Mouse (Mus musculus): ENCODE measurements around the gene Gmnc. TPM values are rescaled to one million over a fixed set of nuclear protein-coding genes. Genes with fewer than 3 reads are reported as not detected.
A peak's percentile ranks its signal among the peaks of the same experiment; 100 is the strongest.

Gmnc gene
- total and polyA plus RNA-seq, 3 experiments: not detected

DNA sequence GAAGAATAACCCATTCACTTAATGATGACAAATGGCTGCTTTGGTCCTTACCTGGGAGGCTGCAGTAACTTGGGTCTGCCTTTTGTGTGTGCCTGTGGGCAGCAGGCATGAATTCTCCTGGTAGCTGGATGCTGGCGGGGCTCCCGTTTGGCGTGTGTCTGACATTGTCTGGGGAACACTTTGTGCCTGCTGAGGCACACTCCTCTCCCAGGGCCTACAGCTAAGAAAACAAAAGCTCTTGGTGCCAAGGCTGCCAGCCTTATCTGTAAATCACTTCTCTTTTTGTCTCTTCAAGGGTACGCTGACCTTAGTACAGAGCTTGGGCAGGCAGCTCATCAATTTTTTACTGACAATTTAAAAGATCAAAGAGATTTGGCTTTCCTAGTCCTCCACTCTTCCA is 90.0 kb downstream of the Gmnc start:
- Histone ChIP-seq H3K27ac (ENCODE audit: insufficient read depth, low read depth) (no peak overlapping the region), H3K4me3 (replicated peaks in 1 of 3; ENCODE audit: low read depth in 2 of 3, low read length in 2 of 3, poor library complexity in 1 of 3) (no peak overlapping the region), H3K27me3 (replicated peaks) (no peaks in the 10 kb centered on the region), H3K79me2 (replicated peaks; ENCODE audit: control insufficient read depth, extremely low read depth, insufficient read depth, poor library complexity, severe bottlenecking) (no peaks in the 10 kb centered on the region; the same call in 1 of the 2 replicates), H3K4me1 (ENCODE audit: control insufficient read depth in 1 of 2, insufficient read depth in 2 of 2) (no peaks in the 10 kb centered on the region), H3K36me3 (replicated peaks in 1 of 2; ENCODE audit: control insufficient read depth in 1 of 2, insufficient read depth in 1 of 2, low read length in 1 of 2) (no peaks in the 10 kb centered on the region), H3K9ac (ENCODE audit: insufficient read depth, low read depth) (no peak overlapping the region), H3K4me2 (ENCODE audit: insufficient read depth, low read depth, poor library complexity, severe bottlenecking) (no peak overlapping the region), H3K9me3 (replicated peaks; ENCODE audit: low read length) (no peaks in the 10 kb centered on the region)
- no peak for DNase-seq (ENCODE audit: extremely low read depth)
- dilution Hi-C loops (cut with MboI; ENCODE audit: extremely low pct_ligation_motif_present, extremely low pct_unique_long_range_greater_than_20kb, low sequenced_read_pairs) (no loop called here), in situ Hi-C loops (cut with MboI; ENCODE audit: low pct_ligation_motif_present, low pct_unique_long_range_greater_than_20kb, low sequenced_read_pairs) (no loop called here)
- TF ChIP-seq MAX (IDR thresholded peaks at IDR 0.05; ENCODE audit: low read length): no peak
- TF ChIP-seq ZMIZ1 (IDR thresholded peaks at IDR 0.05; ENCODE audit: low read depth, low read length): no peak
- no peak for TF ChIP-seq ZC3H11A (IDR thresholded peaks at IDR 0.05; ENCODE audit: low read depth, low read length)
- TF ChIP-seq ZKSCAN1 (IDR thresholded peaks at IDR 0.05; ENCODE audit: borderline replicate concordance, low read depth, low read length): no peak

DNA sequence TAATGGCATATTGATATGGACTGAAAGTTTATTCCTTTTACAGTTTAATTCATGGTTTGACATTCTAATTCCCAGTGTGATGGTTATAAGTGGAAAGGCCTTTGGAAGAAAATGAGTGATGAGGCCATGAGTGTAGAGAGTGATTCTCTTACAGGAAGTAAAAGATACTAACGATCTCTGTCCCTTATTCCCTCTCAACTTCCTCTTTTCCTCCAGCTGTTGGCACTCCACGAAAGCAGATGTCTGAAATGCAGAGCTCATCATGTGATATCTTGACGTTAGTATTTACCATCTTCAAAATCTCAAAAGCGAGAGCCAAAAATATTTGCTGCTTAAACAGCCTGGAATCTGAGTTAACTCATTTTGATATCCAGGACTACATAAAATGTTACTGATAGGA is 105.1 kb downstream of the Gmnc start:
- Histone ChIP-seq H3K4me3 (replicated peaks in 1 of 3; ENCODE audit: low read depth in 2 of 3, low read length in 2 of 3, poor library complexity in 1 of 3) (no peak overlapping the region), H3K27ac (ENCODE audit: insufficient read depth, low read depth) (no peak overlapping the region), H3K9me3 (replicated peaks; ENCODE audit: low read length) (no peaks in the 10 kb centered on the region), H3K79me2 (replicated peaks; ENCODE audit: control insufficient read depth, extremely low read depth, insufficient read depth, poor library complexity, severe bottlenecking) (no peaks in the 10 kb centered on the region), H3K4me2 (ENCODE audit: insufficient read depth, low read depth, poor library complexity, severe bottlenecking) (no peak overlapping the region), H3K27me3 (replicated peaks) (no peaks in the 10 kb centered on the region), H3K4me1 (ENCODE audit: control insufficient read depth in 1 of 2, insufficient read depth in 2 of 2) (peaks cover 0 to 28% of the 10 kb centered on the region in 2 experiments; a peak in 2 of 4 replicates), H3K36me3 (replicated peaks in 1 of 2; ENCODE audit: control insufficient read depth in 1 of 2, insufficient read depth in 1 of 2, low read length in 1 of 2) (no peaks in the 10 kb centered on the region), H3K9ac (ENCODE audit: insufficient read depth, low read depth) (no peak overlapping the region)
- in situ Hi-C loops (cut with MboI; ENCODE audit: low pct_ligation_motif_present, low pct_unique_long_range_greater_than_20kb, low sequenced_read_pairs): no loop called here
- peak; percentile 64 for DNase-seq (ENCODE audit: extremely low read depth)
- dilution Hi-C loops (cut with MboI; ENCODE audit: extremely low pct_ligation_motif_present, extremely low pct_unique_long_range_greater_than_20kb, low sequenced_read_pairs): no loop called here
- no peak for TF ChIP-seq MYC (IDR thresholded peaks at IDR 0.05; ENCODE audit: low read depth, low read length)
- peak; percentile 31 for TF ChIP-seq ETS1 (conservative IDR thresholded peaks at IDR 0.05; ENCODE audit: low read depth, low read length)

GRCm38 (mm10) chr16:26876885-26877284 is 114.6 kb downstream of the Gmnc start:
- DNase-seq (ENCODE audit: extremely low read depth): no peak
- H3K27me3 ChIP-seq (replicated peaks): no peaks in the 10 kb centered on the region
- H3K4me1 ChIP-seq (ENCODE audit: control insufficient read depth in 1 of 2, insufficient read depth in 2 of 2): no peaks in the 10 kb centered on the region
- no peak for TF ChIP-seq ZMIZ1 (IDR thresholded peaks at IDR 0.05; ENCODE audit: low read depth, low read length)
- TF ChIP-seq TBP (conservative IDR thresholded peaks at IDR 0.05; ENCODE audit: low read depth, low read length): no peak
- no peak for TF ChIP-seq PAX5 (IDR thresholded peaks at IDR 0.05; ENCODE audit: low read length)
- no peak for TF ChIP-seq USF2 (conservative IDR thresholded peaks at IDR 0.05; ENCODE audit: low read depth, low read length)
- H3K9me3 ChIP-seq (replicated peaks; ENCODE audit: low read length): no peaks in the 10 kb centered on the region
- in situ Hi-C loops (cut with MboI; ENCODE audit: low pct_ligation_motif_present, low pct_unique_long_range_greater_than_20kb, low sequenced_read_pairs) (no loop called here), dilution Hi-C loops (cut with MboI; ENCODE audit: extremely low pct_ligation_motif_present, extremely low pct_unique_long_range_greater_than_20kb, low sequenced_read_pairs) (no loop called here)
- H3K9ac ChIP-seq (ENCODE audit: insufficient read depth, low read depth): no peak overlapping the region
- H3K79me2 ChIP-seq (replicated peaks; ENCODE audit: control insufficient read depth, extremely low read depth, insufficient read depth, poor library complexity, severe bottlenecking): no peaks in the 10 kb centered on the region
- no peak overlapping the region for H3K27ac ChIP-seq (ENCODE audit: insufficient read depth, low read depth)
- H3K36me3 ChIP-seq (replicated peaks in 1 of 2; ENCODE audit: control insufficient read depth in 1 of 2, insufficient read depth in 1 of 2, low read length in 1 of 2): no peaks in the 10 kb centered on the region
- H3K4me2 ChIP-seq (ENCODE audit: insufficient read depth, low read depth, poor library complexity, severe bottlenecking): no peak overlapping the region
- H3K4me3 ChIP-seq (replicated peaks in 1 of 3; ENCODE audit: low read depth in 2 of 3, low read length in 2 of 3, poor library complexity in 1 of 3): no peak overlapping the region
